Mouse (Mus musculus): ENCODE measurements around the gene Rnf141. TPM values are rescaled to one million over a fixed set of nuclear protein-coding genes. Genes with fewer than 3 reads are reported as not detected.

The Rnf141 gene
- polyA plus RNA-seq, 1 experiment from 2014 or later = 39.7 TPM

GRCm38 (mm10) chr7:110769094-110769493 lies 75.2 kb downstream of the Rnf141 start:
- Histone ChIP-seq H3K9ac (ENCODE audit: low read depth, low read length) (peak overlapping the region; percentile 91), H3K27me3 (ENCODE audit: control insufficient read depth, insufficient read depth, low read depth, low read length) (no peaks in the 10 kb centered on the region), H3K9me3 (replicated peaks; ENCODE audit: control insufficient read depth, low read length, poor library complexity, severe bottlenecking) (no peaks in the 10 kb centered on the region), H3K4me1 (ENCODE audit: control insufficient read depth, insufficient read depth, low read length) (peaks cover 24% of the 10 kb centered on the region), H3K27ac (ENCODE audit: low read length) (peak overlapping the region; percentile 57), H3K36me3 (ENCODE audit: control insufficient read depth, insufficient read depth, low read length) (no peaks in the 10 kb centered on the region), H3K4me2 (ENCODE audit: low read length) (peak overlapping the region; percentile 94), H3K4me3 (ENCODE audit: low read depth, low read length) (peak overlapping the region; percentile 63)
- WGBS = 40% methylated on average over 4 of the region's 4 CpGs
- no peak for ATAC-seq

GRCm38 (mm10) chr7:110768451-110769064 lies 75.7 kb downstream of the Rnf141 start:
- Histone ChIP-seq H3K36me3 (ENCODE audit: control insufficient read depth, insufficient read depth, low read length) (no peaks in the 10 kb centered on the region), H3K4me2 (ENCODE audit: low read length) (peak overlapping the region; percentile 94), H3K27me3 (ENCODE audit: control insufficient read depth, insufficient read depth, low read depth, low read length) (no peaks in the 10 kb centered on the region), H3K9me3 (replicated peaks; ENCODE audit: control insufficient read depth, low read length, poor library complexity, severe bottlenecking) (no peaks in the 10 kb centered on the region), H3K9ac (ENCODE audit: low read depth, low read length) (peak overlapping the region; percentile 91), H3K4me3 (ENCODE audit: low read depth, low read length) (peak overlapping the region; percentile 63), H3K4me1 (ENCODE audit: control insufficient read depth, insufficient read depth, low read length) (peaks cover 19% of the 10 kb centered on the region), H3K27ac (ENCODE audit: low read length) (peak overlapping the region; percentile 57)
- under 1% methylated on average over 44 of the region's 61 CpGs for WGBS
- peak; percentile 87 for ATAC-seq

GRCm38 (mm10) chr7:110768001-110768400 lies 76.3 kb downstream of the Rnf141 start, which contains the start of gene Ampd3:
Gene Ampd3 (plus strand): TSS chr7:110768206.
- peak within 1 kb of the TSS; percentile 91 for H3K9ac ChIP-seq (ENCODE audit: low read depth, low read length)
- no peak; the same call in none of the 2 replicates for ATAC-seq
- peak within 1 kb of the TSS; percentile 94 for H3K4me2 ChIP-seq (ENCODE audit: low read length)
- H3K4me1 ChIP-seq (ENCODE audit: control insufficient read depth, insufficient read depth, low read length) = peaks cover 13% of the 10 kb centered on the region
- no peaks in the 10 kb centered on the region for H3K9me3 ChIP-seq (replicated peaks; ENCODE audit: control insufficient read depth, low read length, poor library complexity, severe bottlenecking)
- H3K36me3 ChIP-seq (ENCODE audit: control insufficient read depth, insufficient read depth, low read length) = no peaks in the 10 kb centered on the region
- 13% methylated on average over 16 of the region's 16 CpGs for WGBS
- H3K4me3 ChIP-seq (ENCODE audit: low read depth, low read length) = peak within 1 kb of the TSS; percentile 63
- H3K27ac ChIP-seq (ENCODE audit: low read length) = peak within 1 kb of the TSS; percentile 57
- no peaks in the 10 kb centered on the region for H3K27me3 ChIP-seq (ENCODE audit: control insufficient read depth, insufficient read depth, low read depth, low read length)

- 57% methylated on average over 5 of the region's 5 CpGs for WGBS
- no peaks in the 10 kb centered on the region for H3K36me3 ChIP-seq (ENCODE audit: control insufficient read depth, insufficient read depth, low read length)
- no peaks in the 10 kb centered on the region for H3K9me3 ChIP-seq (replicated peaks; ENCODE audit: control insufficient read depth, low read length, poor library complexity, severe bottlenecking)
- no peak overlapping the region for H3K4me2 ChIP-seq (ENCODE audit: low read length)
- no peak for ATAC-seq
- no peak overlapping the region for H3K9ac ChIP-seq (ENCODE audit: low read depth, low read length)
- peaks cover under 1% of the 10 kb centered on the region for H3K4me1 ChIP-seq (ENCODE audit: control insufficient read depth, insufficient read depth, low read length)
- no peaks in the 10 kb centered on the region for H3K27me3 ChIP-seq (ENCODE audit: control insufficient read depth, insufficient read depth, low read depth, low read length)
- no peak overlapping the region for H3K27ac ChIP-seq (ENCODE audit: low read length)
- H3K4me3 ChIP-seq (ENCODE audit: low read depth, low read length) = no peak overlapping the region
These were observed 81.6 kb downstream of the Rnf141 start for GRCm38 (mm10) chr7:110762605-110763180.

- no peak for ATAC-seq
- 72% methylated on average over 2 of the region's 2 CpGs for WGBS
These were observed 87.8 kb downstream of the Rnf141 start for GRCm38 (mm10) chr7:110756440-110756839.

GRCm38 (mm10) chr7:110753926-110754330 lies 90.3 kb downstream of the Rnf141 start:
- H3K27me3 ChIP-seq (ENCODE audit: control insufficient read depth, insufficient read depth, low read depth, low read length) = no peaks in the 10 kb centered on the region
- H3K4me3 ChIP-seq (ENCODE audit: low read depth, low read length) = no peak overlapping the region
- no peaks in the 10 kb centered on the region for H3K9me3 ChIP-seq (replicated peaks; ENCODE audit: control insufficient read depth, low read length, poor library complexity, severe bottlenecking)
- no peak overlapping the region for H3K27ac ChIP-seq (ENCODE audit: low read length)
- no peaks in the 10 kb centered on the region for H3K36me3 ChIP-seq (ENCODE audit: control insufficient read depth, insufficient read depth, low read length)
- H3K9ac ChIP-seq (ENCODE audit: low read depth, low read length) = no peak overlapping the region
- whole genome bisulfite sequencing = 24% methylated on average over 5 of the region's 5 CpGs
- no peaks in the 10 kb centered on the region for H3K4me1 ChIP-seq (ENCODE audit: control insufficient read depth, insufficient read depth, low read length)
- H3K4me2 ChIP-seq (ENCODE audit: low read length) = no peak overlapping the region
- ATAC-seq = no peak

More at GRCm38 (mm10) chr7:110756440-110756839, 87.8 kb downstream of the Rnf141 start:
- H3K4me1 ChIP-seq (ENCODE audit: control insufficient read depth, insufficient read depth, low read length) = no peaks in the 10 kb centered on the region
- H3K4me3 ChIP-seq (ENCODE audit: low read depth, low read length) = no peak overlapping the region
- no peak overlapping the region for H3K9ac ChIP-seq (ENCODE audit: low read depth, low read length)
- no peak overlapping the region for H3K27ac ChIP-seq (ENCODE audit: low read length)
- no peak overlapping the region for H3K4me2 ChIP-seq (ENCODE audit: low read length)
- no peaks in the 10 kb centered on the region for H3K27me3 ChIP-seq (ENCODE audit: control insufficient read depth, insufficient read depth, low read depth, low read length)
- no peaks in the 10 kb centered on the region for H3K9me3 ChIP-seq (replicated peaks; ENCODE audit: control insufficient read depth, low read length, poor library complexity, severe bottlenecking)
- H3K36me3 ChIP-seq (ENCODE audit: control insufficient read depth, insufficient read depth, low read length) = no peaks in the 10 kb centered on the region

GRCm38 (mm10) chr7:110753310-110753709 lies 90.9 kb downstream of the Rnf141 start:
- Histone ChIP-seq H3K9me3 (replicated peaks; ENCODE audit: control insufficient read depth, low read length, poor library complexity, severe bottlenecking) (no peaks in the 10 kb centered on the region), H3K27me3 (ENCODE audit: control insufficient read depth, insufficient read depth, low read depth, low read length) (no peaks in the 10 kb centered on the region), H3K36me3 (ENCODE audit: control insufficient read depth, insufficient read depth, low read length) (no peaks in the 10 kb centered on the region), H3K4me3 (ENCODE audit: low read depth, low read length) (no peak overlapping the region), H3K9ac (ENCODE audit: low read depth, low read length) (no peak overlapping the region), H3K4me1 (ENCODE audit: control insufficient read depth, insufficient read depth, low read length) (no peaks in the 10 kb centered on the region), H3K27ac (ENCODE audit: low read length) (no peak overlapping the region), H3K4me2 (ENCODE audit: low read length) (no peak overlapping the region)
- ATAC-seq = no peak
- 89% methylated on average over 1 of the region's 1 CpGs for WGBS

GRCm38 (mm10) chr7:110751634-110752033 lies 92.6 kb downstream of the Rnf141 start:
- Histone ChIP-seq H3K9ac (ENCODE audit: low read depth, low read length) (no peak overlapping the region), H3K27ac (ENCODE audit: low read length) (no peak overlapping the region), H3K27me3 (ENCODE audit: control insufficient read depth, insufficient read depth, low read depth, low read length) (no peaks in the 10 kb centered on the region), H3K36me3 (ENCODE audit: control insufficient read depth, insufficient read depth, low read length) (no peaks in the 10 kb centered on the region), H3K4me2 (ENCODE audit: low read length) (no peak overlapping the region), H3K4me1 (ENCODE audit: control insufficient read depth, insufficient read depth, low read length) (no peaks in the 10 kb centered on the region), H3K4me3 (ENCODE audit: low read depth, low read length) (no peak overlapping the region), H3K9me3 (replicated peaks; ENCODE audit: control insufficient read depth, low read length, poor library complexity, severe bottlenecking) (no peaks in the 10 kb centered on the region)
- no peak for ATAC-seq
- 81% methylated on average over 1 of the region's 1 CpGs for WGBS

GRCm38 (mm10) chr7:110750834-110751233 lies 93.4 kb downstream of the Rnf141 start:
- H3K9ac ChIP-seq (ENCODE audit: low read depth, low read length) = no peak overlapping the region
- no peak overlapping the region for H3K4me3 ChIP-seq (ENCODE audit: low read depth, low read length)
- WGBS = 36% methylated on average over 4 of the region's 4 CpGs
- no peaks in the 10 kb centered on the region for H3K9me3 ChIP-seq (replicated peaks; ENCODE audit: control insufficient read depth, low read length, poor library complexity, severe bottlenecking)
- H3K36me3 ChIP-seq (ENCODE audit: control insufficient read depth, insufficient read depth, low read length) = no peaks in the 10 kb centered on the region
- H3K27ac ChIP-seq (ENCODE audit: low read length) = no peak overlapping the region
- 0 out of 2 replicates have a peak, but pooled peaks cover 1% of the 10 kb centered on the region for H3K4me1 ChIP-seq (ENCODE audit: control insufficient read depth, insufficient read depth, low read length)
- H3K27me3 ChIP-seq (ENCODE audit: control insufficient read depth, insufficient read depth, low read depth, low read length) = no peaks in the 10 kb centered on the region
- ATAC-seq = no peak
- H3K4me2 ChIP-seq (ENCODE audit: low read length) = no peak overlapping the region

Data from midbrain, embryonic 16.5 days (tissue).